Mouse (Mus musculus): ENCODE data around the gene Csf2rb.
"Not testable (repeated sequence)": the region's sequence is repeated elsewhere in the genome, so short reads cannot be mapped to it uniquely, and the experiment has no call there.

The Csf2rb gene

GRCm38 (mm10) chr15:78326747-78327146, 1.2 kb downstream of the Csf2rb start:
- DNase-seq (ENCODE audit: extremely low read depth, low read depth) = no peak

- not testable (repeated sequence) for DNase-seq (ENCODE audit: extremely low read depth, low read depth)
These were observed 2.3 kb downstream of the Csf2rb start for GRCm38 (mm10) chr15:78327753-78328341.

GRCm38 (mm10) chr15:78328520-78329097, 3.1 kb downstream of the Csf2rb start:
- no peak for DNase-seq (ENCODE audit: extremely low read depth, low read depth)

- not testable (repeated sequence) for DNase-seq (ENCODE audit: extremely low read depth, low read depth)
These were observed 4.4 kb downstream of the Csf2rb start for GRCm38 (mm10) chr15:78329972-78330371.

- DNase-seq (ENCODE audit: extremely low read depth, low read depth) = no peak
These were observed 5.2 kb downstream of the Csf2rb start for GRCm38 (mm10) chr15:78330706-78331105.

- no peak for DNase-seq (ENCODE audit: extremely low read depth, low read depth)
These were observed 6.2 kb downstream of the Csf2rb start for GRCm38 (mm10) chr15:78331523-78332340.

- DNase-seq (ENCODE audit: extremely low read depth, low read depth) = no peak
These were observed 7.4 kb downstream of the Csf2rb start for GRCm38 (mm10) chr15:78332981-78333380.

GRCm38 (mm10) chr15:78334380-78334779, 8.8 kb downstream of the Csf2rb start:
- DNase-seq (ENCODE audit: extremely low read depth, low read depth) = no peak

- DNase-seq (ENCODE audit: extremely low read depth, low read depth) = not testable (repeated sequence)
These were observed 14.3 kb downstream of the Csf2rb start for GRCm38 (mm10) chr15:78339627-78340423.

GRCm38 (mm10) chr15:78340919-78341318, 15.4 kb downstream of the Csf2rb start:
- DNase-seq (ENCODE audit: extremely low read depth, low read depth) = not testable (repeated sequence)

- no peak for DNase-seq (ENCODE audit: extremely low read depth, low read depth)
These were observed 18.1 kb downstream of the Csf2rb start for GRCm38 (mm10) chr15:78343683-78344082.

- no peak for DNase-seq (ENCODE audit: extremely low read depth, low read depth)
These were observed 19.0 kb downstream of the Csf2rb start for GRCm38 (mm10) chr15:78344567-78344966.

- no peak for DNase-seq (ENCODE audit: extremely low read depth, low read depth)
These were observed 26.1 kb downstream of the Csf2rb start for GRCm38 (mm10) chr15:78351586-78352165.

GRCm38 (mm10) chr15:78354958-78355357, 29.4 kb downstream of the Csf2rb start:
- no peak for DNase-seq (ENCODE audit: extremely low read depth, low read depth)

GRCm38 (mm10) chr15:78355548-78355947, 30.0 kb downstream of the Csf2rb start:
- DNase-seq (ENCODE audit: extremely low read depth, low read depth) = no peak

GRCm38 (mm10) chr15:78365916-78366315, 40.4 kb downstream of the Csf2rb start:
- DNase-seq (ENCODE audit: extremely low read depth, low read depth) = no peak

GRCm38 (mm10) chr15:78366875-78367274, 41.3 kb downstream of the Csf2rb start:
- no peak for DNase-seq (ENCODE audit: extremely low read depth, low read depth)

- no peak for DNase-seq (ENCODE audit: extremely low read depth, low read depth)
These were observed 42.3 kb downstream of the Csf2rb start for GRCm38 (mm10) chr15:78367811-78368210.

GRCm38 (mm10) chr15:78368926-78369346, 43.4 kb downstream of the Csf2rb start:
- DNase-seq (ENCODE audit: extremely low read depth, low read depth) = no peak

- DNase-seq (ENCODE audit: extremely low read depth, low read depth) = no peak
These were observed 44.1 kb downstream of the Csf2rb start for GRCm38 (mm10) chr15:78369641-78370040.

GRCm38 (mm10) chr15:78372796-78373195, 47.2 kb downstream of the Csf2rb start:
- DNase-seq (ENCODE audit: extremely low read depth, low read depth) = no peak
